Mouse (Mus musculus): Measurements from ENCODE around the gene Mrnip. TPM values are rescaled to one million over a fixed set of nuclear protein-coding genes. Genes with fewer than 3 reads are reported as not detected.

Gene Mrnip
- polyA plus RNA-seq, 1 experiment from 2014 or later, result 20.8 TPM

GRCm38 (mm10) chr11:50236540-50236936 lies 62.3 kb downstream of the Mrnip start:
- peak overlapping the region; percentile 85 for H3K4me2 ChIP-seq (ENCODE audit: low read length)
- no peaks in the 10 kb centered on the region for H3K27me3 ChIP-seq (ENCODE audit: insufficient read depth, low read length)
- no peaks in the 10 kb centered on the region for H3K9me3 ChIP-seq (replicated peaks; ENCODE audit: low read length)
- no peak overlapping the region for H3K27ac ChIP-seq
- peaks cover 12% of the 10 kb centered on the region; the same call in 1 of the 2 replicates for H3K4me1 ChIP-seq (replicated peaks; ENCODE audit: insufficient read depth, low read length)
- H3K9ac ChIP-seq (ENCODE audit: low read depth, low read length), result peak overlapping the region; percentile 65
- TF ChIP-seq CTCF (IDR thresholded peaks at IDR 0.05; ENCODE audit: low read depth), result peak; percentile 59
- peaks cover 31% of the 10 kb centered on the region for H3K36me3 ChIP-seq (ENCODE audit: insufficient read depth, low read length)
- DNase-seq (ENCODE audit: low spot score) (peak; percentile 96), ATAC-seq (replicated peaks; ENCODE audit: low FRiP score, low read depth) (peak; percentile 92)
- 1% methylated on average over 20 of the region's 27 CpGs for WGBS
- H3K4me3 ChIP-seq (replicated peaks; ENCODE audit: low read depth, low read length), result peak overlapping the region; percentile 59

DNA sequence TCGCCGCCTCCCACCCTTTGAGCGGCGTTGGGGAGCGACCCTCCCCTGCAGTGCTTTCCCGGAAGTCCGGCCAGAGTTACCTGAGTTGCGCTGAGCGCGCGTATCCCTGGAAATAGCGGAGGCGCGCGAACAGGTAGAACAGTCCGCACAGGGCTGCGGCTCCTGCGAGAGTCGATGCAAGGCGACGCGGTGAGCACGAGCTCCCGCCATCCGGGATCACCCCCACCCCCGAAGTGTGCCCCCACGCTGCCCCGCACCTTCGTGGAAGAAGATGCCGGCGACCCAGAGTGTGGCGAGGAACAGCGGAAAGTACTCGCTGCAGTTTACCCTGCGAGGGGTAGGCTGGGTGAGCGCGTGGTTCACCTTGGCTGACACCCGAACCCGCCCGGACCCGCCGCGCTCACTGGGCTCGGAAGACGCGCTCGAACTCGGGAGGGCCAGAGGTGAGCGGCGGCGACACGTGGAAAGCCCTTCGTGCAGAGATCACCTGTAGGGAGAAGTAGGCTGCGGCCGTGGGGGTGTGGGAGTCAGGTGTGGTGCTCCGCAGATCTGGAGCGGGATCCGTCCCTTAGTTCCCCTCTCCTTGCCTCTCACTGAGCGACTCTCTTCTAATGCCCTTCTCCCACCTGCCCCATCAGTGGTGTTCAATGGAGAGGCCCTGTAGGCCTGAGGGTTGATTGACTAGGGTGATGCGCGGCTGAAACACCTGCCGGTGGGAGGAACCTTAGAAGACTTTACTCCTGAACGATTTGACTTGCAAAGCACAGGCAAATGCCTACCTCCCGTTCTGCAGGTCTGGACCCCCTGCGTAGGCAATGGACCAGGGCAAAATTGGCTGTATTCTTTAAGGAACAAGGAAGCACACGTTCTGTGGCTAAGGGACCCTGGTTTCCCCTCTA lies 62.9 kb downstream of the Mrnip start:
- ATAC-seq (replicated peaks; ENCODE audit: low FRiP score, low read depth), result peak; percentile 23
- no peak overlapping the region for H3K27ac ChIP-seq
- peak overlapping the region; percentile 85 for H3K4me2 ChIP-seq (ENCODE audit: low read length)
- no peak for DNase-seq (ENCODE audit: low spot score)
- no peak for TF ChIP-seq CTCF (IDR thresholded peaks at IDR 0.05; ENCODE audit: low read depth)
- H3K36me3 ChIP-seq (ENCODE audit: insufficient read depth, low read length), result peaks cover 28% of the 10 kb centered on the region
- H3K4me1 ChIP-seq (replicated peaks; ENCODE audit: insufficient read depth, low read length), result peaks cover 12% of the 10 kb centered on the region; the same call in 1 of the 2 replicates
- H3K9me3 ChIP-seq (replicated peaks; ENCODE audit: low read length), result no peaks in the 10 kb centered on the region
- H3K4me3 ChIP-seq (replicated peaks; ENCODE audit: low read depth, low read length), result peak overlapping the region; percentile 59
- 2% methylated on average over 66 of the region's 66 CpGs for WGBS
- H3K9ac ChIP-seq (ENCODE audit: low read depth, low read length), result peak overlapping the region; percentile 65
- H3K27me3 ChIP-seq (ENCODE audit: insufficient read depth, low read length), result no peaks in the 10 kb centered on the region

GRCm38 (mm10) chr11:50238324-50238723 lies 64.1 kb downstream of the Mrnip start, which contains the start of gene Ltc4s:
Gene Ltc4s, minus strand, starts transcription at chr11:50238616.
- WGBS, result 51% methylated on average over 10 of the region's 10 CpGs
- Histone ChIP-seq H3K4me3 (replicated peaks; ENCODE audit: low read depth, low read length) (peak within 1 kb of the TSS; percentile 59), H3K9ac (ENCODE audit: low read depth, low read length) (peak within 1 kb of the TSS; percentile 65), H3K36me3 (ENCODE audit: insufficient read depth, low read length) (peaks cover 17% of the 10 kb centered on the region), H3K4me2 (ENCODE audit: low read length) (peak within 1 kb of the TSS; percentile 85), H3K4me1 (replicated peaks; ENCODE audit: insufficient read depth, low read length) (peaks cover 12% of the 10 kb centered on the region; the same call in 1 of the 2 replicates), H3K27ac (0 out of 2 replicates have a peak within 1 kb of the TSS, but pooled peaks have one; percentile 11), H3K27me3 (ENCODE audit: insufficient read depth, low read length) (no peaks in the 10 kb centered on the region), H3K9me3 (replicated peaks; ENCODE audit: low read length) (no peaks in the 10 kb centered on the region)
- no peak for TF ChIP-seq CTCF (IDR thresholded peaks at IDR 0.05; ENCODE audit: low read depth)
- no peak for ATAC-seq (replicated peaks; ENCODE audit: low FRiP score, low read depth)
- no peak for DNase-seq (ENCODE audit: low spot score)

GRCm38 (mm10) chr11:50238821-50239791 lies 64.9 kb downstream of the Mrnip start:
- no peak for ATAC-seq (replicated peaks; ENCODE audit: low FRiP score, low read depth)

DNA sequence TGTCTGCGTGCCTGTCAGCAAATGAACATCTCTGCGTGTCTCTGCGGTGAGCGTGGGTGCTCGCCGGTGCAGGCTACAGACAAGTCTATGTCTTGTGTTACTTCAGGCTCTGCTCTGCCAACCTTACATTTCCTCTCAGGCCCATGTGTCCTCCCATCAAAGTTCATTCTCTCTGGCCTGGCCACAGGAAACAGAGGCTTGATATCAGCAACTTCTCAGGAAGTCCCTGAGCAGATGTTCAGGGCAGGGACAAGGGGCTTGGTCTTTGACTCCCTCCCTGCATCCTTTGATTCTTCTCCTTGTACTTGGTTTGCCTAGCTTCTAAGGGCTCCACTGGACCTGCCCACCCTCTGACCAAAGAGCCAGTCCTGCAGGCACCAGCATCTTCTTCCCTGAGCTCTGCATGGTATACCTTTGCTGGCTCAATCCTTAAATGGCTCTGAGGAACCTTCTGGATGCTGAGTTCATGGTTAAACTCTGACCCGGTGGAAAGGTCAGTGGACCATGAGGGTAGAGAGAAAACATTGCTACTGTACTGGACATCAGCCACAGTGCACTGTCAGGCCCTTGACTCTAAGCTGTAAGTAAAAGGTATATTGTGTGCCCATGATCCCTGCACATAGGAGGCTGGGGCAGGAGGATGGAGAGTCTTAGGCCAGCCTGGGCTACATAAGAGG lies 66.1 kb downstream of the Mrnip start:
- Histone ChIP-seq H3K4me3 (replicated peaks; ENCODE audit: low read depth, low read length) (no peak overlapping the region), H3K4me2 (ENCODE audit: low read length) (no peak overlapping the region), H3K9me3 (replicated peaks; ENCODE audit: low read length) (no peaks in the 10 kb centered on the region), H3K27me3 (ENCODE audit: insufficient read depth, low read length) (no peaks in the 10 kb centered on the region), H3K36me3 (ENCODE audit: insufficient read depth, low read length) (no peaks in the 10 kb centered on the region), H3K9ac (ENCODE audit: low read depth, low read length) (no peak overlapping the region), H3K27ac (no peak overlapping the region; the same call in 1 of the 2 replicates), H3K4me1 (replicated peaks; ENCODE audit: insufficient read depth, low read length) (peaks cover 12% of the 10 kb centered on the region; the same call in 1 of the 2 replicates)
- ATAC-seq (replicated peaks; ENCODE audit: low FRiP score, low read depth), result no peak
- no peak for DNase-seq (ENCODE audit: low spot score)
- no peak for TF ChIP-seq CTCF (IDR thresholded peaks at IDR 0.05; ENCODE audit: low read depth)
- 81% methylated on average over 7 of the region's 7 CpGs for WGBS

More at GRCm38 (mm10) chr11:50238821-50239791, 64.9 kb downstream of the Mrnip start:
- Histone ChIP-seq H3K27ac (0 out of 2 replicates have a peak overlapping the region, but pooled peaks have one; percentile 11), H3K4me1 (replicated peaks; ENCODE audit: insufficient read depth, low read length) (peaks cover 12% of the 10 kb centered on the region; the same call in 1 of the 2 replicates), H3K36me3 (ENCODE audit: insufficient read depth, low read length) (peaks cover 9% of the 10 kb centered on the region; the same call in 1 of the 2 replicates), H3K27me3 (ENCODE audit: insufficient read depth, low read length) (no peaks in the 10 kb centered on the region), H3K9ac (ENCODE audit: low read depth, low read length) (no peak overlapping the region), H3K4me3 (replicated peaks; ENCODE audit: low read depth, low read length) (no peak overlapping the region), H3K4me2 (ENCODE audit: low read length) (no peak overlapping the region), H3K9me3 (replicated peaks; ENCODE audit: low read length) (no peaks in the 10 kb centered on the region)
- DNase-seq (ENCODE audit: low spot score), result no peak
- no peak for TF ChIP-seq CTCF (IDR thresholded peaks at IDR 0.05; ENCODE audit: low read depth)
- WGBS, result 87% methylated on average over 9 of the region's 9 CpGs
